Mouse (Mus musculus): Measurements from ENCODE around the gene Daam1. TPM values are rescaled to one million over a fixed set of nuclear protein-coding genes. Genes with fewer than 3 reads are reported as not detected.

The Daam1 gene
- polyA plus RNA-seq, 2 experiments = 10.7 to 11.8 TPM

- Histone ChIP-seq H3K9me3 (ENCODE audit: control insufficient read depth, low read length) (no peaks in the 10 kb centered on the region), H3K4me3 (replicated peaks; ENCODE audit: low read length) (no peak overlapping the region), H3K4me2 (replicated peaks; ENCODE audit: low read depth, low read length, severe bottlenecking) (no peak overlapping the region), H3K9ac (ENCODE audit: low read depth, low read length, severe bottlenecking) (no peak overlapping the region), H3K27ac (replicated peaks; ENCODE audit: low read depth, low read length) (no peak overlapping the region), H3K27me3 (ENCODE audit: control insufficient read depth, insufficient read depth, low read length) (no peaks in the 10 kb centered on the region), H3K36me3 (ENCODE audit: control insufficient read depth, insufficient read depth, low read length) (peaks cover 6% of the 10 kb centered on the region; the same call in 1 of the 2 replicates), H3K4me1 (ENCODE audit: control insufficient read depth, insufficient read depth, low read length) (peaks cover 4% of the 10 kb centered on the region)
- 62% methylated on average over 7 of the region's 7 CpGs for WGBS
- TF ChIP-seq POLR2A (IDR thresholded peaks at IDR 0.05; ENCODE audit: borderline replicate concordance, extremely low read depth, insufficient read depth, insufficient read length) = no peak
- no peak for ATAC-seq (ENCODE audit: low FRiP score, low read depth)
- no peak for DNase-seq (ENCODE audit: low spot score)
Measured at GRCm38 (mm10) chr12:71901211-71901610, 70.3 kb downstream of the Daam1 start.

DNA sequence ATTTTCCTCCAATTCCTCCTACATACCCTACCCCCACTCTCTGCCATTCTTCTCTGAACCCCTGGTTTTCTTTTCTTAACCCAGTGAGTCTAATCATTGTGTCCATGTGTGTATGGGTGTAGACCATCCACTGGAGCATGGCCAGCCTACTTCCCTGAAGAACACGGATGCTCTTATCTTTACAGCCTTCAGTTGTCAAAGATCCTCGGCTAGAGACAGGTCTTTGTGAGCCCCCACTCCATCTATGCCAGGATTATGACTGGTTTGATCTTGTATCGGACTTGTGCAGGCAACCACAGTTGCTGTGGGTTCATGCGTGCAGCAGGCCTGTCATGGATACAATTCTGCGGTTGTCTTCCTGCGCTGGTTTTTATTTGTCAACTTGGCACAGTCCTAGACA is 71.0 kb downstream of the Daam1 start:
- no peaks in the 10 kb centered on the region for H3K27me3 ChIP-seq (ENCODE audit: control insufficient read depth, insufficient read depth, low read length)
- H3K4me1 ChIP-seq (ENCODE audit: control insufficient read depth, insufficient read depth, low read length) = peaks cover 10% of the 10 kb centered on the region
- DNase-seq (ENCODE audit: low spot score) = no peak
- WGBS = 94% methylated on average over 6 of the region's 6 CpGs
- no peak for TF ChIP-seq POLR2A (IDR thresholded peaks at IDR 0.05; ENCODE audit: borderline replicate concordance, extremely low read depth, insufficient read depth, insufficient read length)
- no peaks in the 10 kb centered on the region for H3K9me3 ChIP-seq (ENCODE audit: control insufficient read depth, low read length)
- H3K27ac ChIP-seq (replicated peaks; ENCODE audit: low read depth, low read length) = no peak overlapping the region
- H3K36me3 ChIP-seq (ENCODE audit: control insufficient read depth, insufficient read depth, low read length) = peaks cover 5% of the 10 kb centered on the region; the same call in 1 of the 2 replicates
- H3K4me2 ChIP-seq (replicated peaks; ENCODE audit: low read depth, low read length, severe bottlenecking) = no peak overlapping the region
- no peak for ATAC-seq (ENCODE audit: low FRiP score, low read depth)
- H3K4me3 ChIP-seq (replicated peaks; ENCODE audit: low read length) = no peak overlapping the region
- H3K9ac ChIP-seq (ENCODE audit: low read depth, low read length, severe bottlenecking) = no peak overlapping the region

DNA sequence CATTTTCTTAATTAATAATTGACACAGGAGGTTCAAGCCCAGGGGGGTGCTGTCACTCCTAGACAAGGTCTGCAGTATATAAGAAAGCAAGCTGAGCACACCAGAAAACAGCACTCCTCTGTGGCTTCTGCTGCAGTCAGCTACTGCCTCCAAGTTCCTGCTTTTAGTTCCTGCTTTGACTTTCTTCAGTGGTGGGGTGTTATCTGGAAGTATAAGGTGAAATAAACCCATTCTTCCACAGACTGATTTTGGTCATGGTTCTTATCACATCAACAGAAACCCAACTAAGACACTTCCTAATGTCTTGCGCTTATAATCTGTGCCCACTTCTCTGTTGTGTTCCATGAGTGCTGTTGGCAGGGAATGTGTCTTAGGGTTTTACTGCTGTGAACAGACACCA is 71.4 kb downstream of the Daam1 start:
- no peak for TF ChIP-seq POLR2A (IDR thresholded peaks at IDR 0.05; ENCODE audit: borderline replicate concordance, extremely low read depth, insufficient read depth, insufficient read length)
- Histone ChIP-seq H3K27me3 (ENCODE audit: control insufficient read depth, insufficient read depth, low read length) (no peaks in the 10 kb centered on the region), H3K4me1 (ENCODE audit: control insufficient read depth, insufficient read depth, low read length) (peaks cover 14% of the 10 kb centered on the region), H3K9ac (ENCODE audit: low read depth, low read length, severe bottlenecking) (no peak overlapping the region), H3K4me2 (replicated peaks; ENCODE audit: low read depth, low read length, severe bottlenecking) (no peak overlapping the region), H3K4me3 (replicated peaks; ENCODE audit: low read length) (no peak overlapping the region), H3K36me3 (ENCODE audit: control insufficient read depth, insufficient read depth, low read length) (peaks cover 2% of the 10 kb centered on the region; the same call in 1 of the 2 replicates), H3K27ac (replicated peaks; ENCODE audit: low read depth, low read length) (no peak overlapping the region), H3K9me3 (ENCODE audit: control insufficient read depth, low read length) (no peaks in the 10 kb centered on the region)
- ATAC-seq (ENCODE audit: low FRiP score, low read depth) (no peak), DNase-seq (ENCODE audit: low spot score) (no peak)
- 93% methylated on average over 1 of the region's 1 CpGs for WGBS

DNA sequence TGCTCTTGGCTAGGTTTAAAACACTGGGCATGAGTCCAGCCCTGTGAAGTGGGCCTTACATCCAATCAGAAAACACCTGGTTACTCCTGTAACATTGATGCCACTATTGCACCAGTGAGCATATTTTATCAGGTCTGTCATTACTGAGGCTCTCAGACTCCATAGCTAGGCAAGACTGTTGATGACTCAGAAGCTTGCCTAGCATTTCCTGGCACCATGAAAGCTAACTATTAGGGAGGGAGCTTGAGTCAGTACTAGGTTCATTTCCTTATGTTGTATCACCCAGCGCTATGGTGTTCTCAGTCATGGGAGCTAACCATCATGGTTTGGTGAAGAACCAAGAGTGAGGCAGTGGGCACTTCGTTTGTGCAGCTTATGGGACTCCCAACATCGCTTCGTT is 72.3 kb downstream of the Daam1 start:
- peaks cover 14% of the 10 kb centered on the region for H3K4me1 ChIP-seq (ENCODE audit: control insufficient read depth, insufficient read depth, low read length)
- no peaks in the 10 kb centered on the region for H3K36me3 ChIP-seq (ENCODE audit: control insufficient read depth, insufficient read depth, low read length)
- H3K27me3 ChIP-seq (ENCODE audit: control insufficient read depth, insufficient read depth, low read length) = no peaks in the 10 kb centered on the region
- DNase-seq (ENCODE audit: low spot score) (no peak), ATAC-seq (ENCODE audit: low FRiP score, low read depth) (no peak)
- H3K4me3 ChIP-seq (replicated peaks; ENCODE audit: low read length) = no peak overlapping the region
- no peak for TF ChIP-seq POLR2A (IDR thresholded peaks at IDR 0.05; ENCODE audit: borderline replicate concordance, extremely low read depth, insufficient read depth, insufficient read length)
- no peaks in the 10 kb centered on the region for H3K9me3 ChIP-seq (ENCODE audit: control insufficient read depth, low read length)
- no peak overlapping the region for H3K9ac ChIP-seq (ENCODE audit: low read depth, low read length, severe bottlenecking)
- H3K27ac ChIP-seq (replicated peaks; ENCODE audit: low read depth, low read length) = no peak overlapping the region
- no peak overlapping the region for H3K4me2 ChIP-seq (replicated peaks; ENCODE audit: low read depth, low read length, severe bottlenecking)
- 86% methylated on average over 4 of the region's 4 CpGs for WGBS

DNA sequence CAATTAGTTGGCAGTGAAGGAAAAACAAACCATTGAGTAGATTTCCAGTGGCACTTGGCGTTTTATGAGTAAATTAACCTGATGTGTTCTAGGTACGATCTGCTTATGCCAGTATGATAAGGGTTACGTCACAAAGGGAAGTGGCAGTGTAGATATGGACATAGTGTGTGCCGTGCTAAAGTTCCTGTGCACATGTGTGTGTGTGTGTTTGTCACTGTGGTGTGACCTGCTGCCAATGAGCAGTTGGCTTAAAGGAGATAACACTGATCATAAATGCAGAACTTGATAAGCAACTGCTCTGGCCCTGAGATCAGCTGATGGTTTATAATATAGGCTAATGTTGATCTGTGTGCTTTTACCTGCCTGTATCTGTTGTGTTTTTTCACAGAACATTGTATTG is 73.4 kb downstream of the Daam1 start:
- Histone ChIP-seq H3K36me3 (ENCODE audit: control insufficient read depth, insufficient read depth, low read length) (no peaks in the 10 kb centered on the region), H3K9ac (ENCODE audit: low read depth, low read length, severe bottlenecking) (no peak overlapping the region), H3K4me1 (ENCODE audit: control insufficient read depth, insufficient read depth, low read length) (peaks cover 14% of the 10 kb centered on the region), H3K9me3 (ENCODE audit: control insufficient read depth, low read length) (no peaks in the 10 kb centered on the region), H3K27ac (replicated peaks; ENCODE audit: low read depth, low read length) (no peak overlapping the region), H3K27me3 (ENCODE audit: control insufficient read depth, insufficient read depth, low read length) (no peaks in the 10 kb centered on the region), H3K4me3 (replicated peaks; ENCODE audit: low read length) (no peak overlapping the region), H3K4me2 (replicated peaks; ENCODE audit: low read depth, low read length, severe bottlenecking) (no peak overlapping the region)
- TF ChIP-seq POLR2A (IDR thresholded peaks at IDR 0.05; ENCODE audit: borderline replicate concordance, extremely low read depth, insufficient read depth, insufficient read length) = no peak
- DNase-seq (ENCODE audit: low spot score) = no peak
- no peak for ATAC-seq (ENCODE audit: low FRiP score, low read depth)
- WGBS = 76% methylated on average over 4 of the region's 4 CpGs

DNA sequence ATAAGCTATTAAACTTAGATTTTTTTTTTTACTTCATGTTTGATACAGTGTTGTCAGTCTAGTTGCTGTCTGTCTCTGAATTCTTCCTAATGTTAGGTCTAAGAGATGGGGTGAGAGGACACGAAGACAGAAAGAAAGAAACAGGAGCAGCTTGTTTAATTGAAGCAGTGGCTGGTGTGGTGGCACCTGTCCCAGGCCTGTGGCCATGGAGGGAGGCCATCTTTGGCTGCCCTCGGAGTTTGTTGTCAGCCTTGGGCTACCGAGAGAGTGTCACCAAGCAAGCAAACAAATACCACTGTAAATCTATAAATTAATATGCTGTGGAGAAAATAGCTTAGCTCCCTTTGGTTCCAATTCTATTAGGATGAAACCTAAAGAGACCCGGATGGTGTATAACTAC is 74.0 kb downstream of the Daam1 start:
- ATAC-seq (ENCODE audit: low FRiP score, low read depth) (no peak), DNase-seq (ENCODE audit: low spot score) (no peak)
- TF ChIP-seq POLR2A (IDR thresholded peaks at IDR 0.05; ENCODE audit: borderline replicate concordance, extremely low read depth, insufficient read depth, insufficient read length) = no peak
- no peaks in the 10 kb centered on the region for H3K27me3 ChIP-seq (ENCODE audit: control insufficient read depth, insufficient read depth, low read length)
- H3K27ac ChIP-seq (replicated peaks; ENCODE audit: low read depth, low read length) = no peak overlapping the region
- H3K4me1 ChIP-seq (ENCODE audit: control insufficient read depth, insufficient read depth, low read length) = peaks cover 14% of the 10 kb centered on the region
- H3K4me3 ChIP-seq (replicated peaks; ENCODE audit: low read length) = no peak overlapping the region
- 75% methylated on average over 4 of the region's 4 CpGs for WGBS
- H3K9ac ChIP-seq (ENCODE audit: low read depth, low read length, severe bottlenecking) = no peak overlapping the region
- no peaks in the 10 kb centered on the region for H3K9me3 ChIP-seq (ENCODE audit: control insufficient read depth, low read length)
- no peaks in the 10 kb centered on the region for H3K36me3 ChIP-seq (ENCODE audit: control insufficient read depth, insufficient read depth, low read length)
- H3K4me2 ChIP-seq (replicated peaks; ENCODE audit: low read depth, low read length, severe bottlenecking) = no peak overlapping the region

Data from limb, embryonic 14.5 days (tissue).